Mouse (Mus musculus): Measurements from ENCODE around the gene Fbp2. TPM values are rescaled to one million over a fixed set of nuclear protein-coding genes. Genes with fewer than 3 reads are reported as not detected.
"Not testable (repeated sequence)": the region's sequence is repeated elsewhere in the genome, so short reads cannot be mapped to it uniquely, and the experiment has no call there.

Gene Fbp2
- polyA plus RNA-seq, 1 experiment from 2014 or later: 474 TPM

DNA sequence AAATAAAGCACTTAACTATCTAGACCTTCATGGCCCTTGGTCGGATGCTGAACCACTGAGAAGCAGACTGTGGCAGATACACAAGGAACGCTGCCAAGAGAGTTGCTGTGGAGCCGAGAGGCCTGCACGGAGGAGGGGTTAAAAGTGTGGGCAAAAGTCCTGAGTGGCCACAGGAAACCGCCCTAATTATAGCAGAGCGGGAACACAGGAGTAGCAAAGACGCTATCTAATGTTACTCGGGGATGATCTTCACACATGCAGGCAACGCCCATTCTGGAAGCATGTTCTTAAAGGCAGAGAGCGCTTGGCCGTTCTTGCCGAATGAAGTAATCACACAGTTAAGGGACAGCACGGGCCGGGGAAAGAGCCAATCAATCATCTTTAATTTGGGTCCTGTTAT is 1.4 kb downstream of the Fbp2 start:
- Histone ChIP-seq H3K27me3 (replicated peaks; ENCODE audit: control insufficient read depth, insufficient read depth, low read length) (no peaks in the 10 kb centered on the region), H3K9me3 (ENCODE audit: control insufficient read depth) (no peaks in the 10 kb centered on the region), H3K36me3 (ENCODE audit: control insufficient read depth, insufficient read depth) (peaks cover 20% of the 10 kb centered on the region; the same call in 1 of the 2 replicates), H3K9ac (ENCODE audit: low read depth, low read length) (no peak overlapping the region), H3K4me3 (ENCODE audit: low read depth, low read length) (peak overlapping the region; percentile 40), H3K27ac (ENCODE audit: low read depth, low read length) (peak overlapping the region; percentile 95), H3K4me2 (replicated peaks; ENCODE audit: low read depth) (peak overlapping the region; percentile 71), H3K4me1 (replicated peaks; ENCODE audit: control insufficient read depth, insufficient read depth, low read length) (no peaks in the 10 kb centered on the region)
- no peak for TF ChIP-seq CTCF (IDR thresholded peaks at IDR 0.05; ENCODE audit: low read depth)
- ATAC-seq: no peak; the same call in 1 of the 2 replicates
- WGBS: 37% methylated on average over 14 of the region's 14 CpGs

DNA sequence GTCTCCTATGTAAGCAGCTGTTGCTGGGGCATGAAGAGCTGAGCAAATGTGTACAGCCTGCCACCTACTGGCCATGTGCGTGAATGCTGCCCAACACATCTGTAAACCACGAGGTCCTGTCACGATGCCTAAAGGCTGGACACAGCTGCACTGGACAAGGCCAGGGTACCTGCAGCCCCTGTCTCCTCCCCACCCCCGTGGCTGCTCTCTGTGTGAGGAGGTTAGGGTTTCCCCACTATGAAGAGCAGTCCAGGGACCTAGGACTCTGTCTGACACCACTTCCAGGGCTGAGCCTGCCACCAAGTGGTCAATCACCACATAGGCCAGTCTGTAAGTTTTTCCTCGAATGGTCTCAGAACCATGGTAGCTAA is 1.9 kb downstream of the Fbp2 start:
- Histone ChIP-seq H3K4me2 (replicated peaks; ENCODE audit: low read depth) (peak overlapping the region; percentile 71), H3K27ac (ENCODE audit: low read depth, low read length) (0 out of 2 replicates have a peak overlapping the region, but pooled peaks have one; percentile 95), H3K27me3 (replicated peaks; ENCODE audit: control insufficient read depth, insufficient read depth, low read length) (no peaks in the 10 kb centered on the region), H3K9ac (ENCODE audit: low read depth, low read length) (no peak overlapping the region), H3K36me3 (ENCODE audit: control insufficient read depth, insufficient read depth) (peaks cover 24% of the 10 kb centered on the region; the same call in 1 of the 2 replicates), H3K4me3 (ENCODE audit: low read depth, low read length) (peak overlapping the region; percentile 40), H3K4me1 (replicated peaks; ENCODE audit: control insufficient read depth, insufficient read depth, low read length) (no peaks in the 10 kb centered on the region), H3K9me3 (ENCODE audit: control insufficient read depth) (no peaks in the 10 kb centered on the region)
- peak; percentile 43 for ATAC-seq
- TF ChIP-seq CTCF (IDR thresholded peaks at IDR 0.05; ENCODE audit: low read depth): peak; percentile 94
- 5% methylated on average over 5 of the region's 5 CpGs for WGBS

DNA sequence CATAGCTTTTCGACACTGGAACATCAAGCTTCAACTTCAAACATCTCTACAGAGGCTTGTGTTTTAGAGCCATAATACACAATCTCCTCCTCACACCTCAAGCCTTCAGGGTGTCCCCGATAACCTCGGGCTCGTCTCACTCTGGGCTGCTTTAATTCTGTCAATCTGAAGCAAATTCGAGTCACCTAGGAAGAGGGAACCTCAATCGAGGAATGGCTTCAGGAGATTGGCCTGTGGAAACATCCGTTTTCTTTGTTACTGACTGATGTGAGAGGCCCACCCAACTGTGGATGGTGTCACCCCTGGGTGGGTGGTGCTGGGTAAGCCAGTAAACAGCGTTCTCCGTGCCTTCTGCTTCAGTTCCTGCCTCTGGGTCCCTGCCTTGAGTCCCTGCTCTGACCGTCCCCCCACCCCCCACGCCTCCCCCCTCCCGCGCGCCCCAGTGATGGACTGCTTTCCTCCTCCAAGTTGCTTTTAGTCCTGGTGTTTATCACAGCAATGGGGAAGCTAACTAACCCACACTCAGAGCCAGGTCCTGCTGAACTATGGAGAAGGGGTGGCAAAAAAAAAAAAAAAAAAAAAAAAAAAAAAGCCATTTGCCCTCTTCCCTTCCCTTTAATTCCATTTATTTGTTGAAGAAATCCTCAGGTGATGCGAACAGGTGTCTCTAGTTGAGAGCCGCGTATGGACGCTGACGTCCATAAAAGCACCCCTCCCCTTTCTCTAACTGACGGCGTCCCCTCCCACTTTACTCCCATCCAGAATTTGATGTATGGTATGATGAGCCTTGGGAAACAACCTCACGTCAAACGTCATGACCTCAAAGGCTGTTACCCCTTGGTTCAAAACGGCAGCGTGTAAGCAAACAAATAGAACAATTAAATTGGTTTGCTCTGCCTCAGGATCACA is 2.6 kb downstream of the Fbp2 start:
- WGBS: 41% methylated on average over 25 of the region's 25 CpGs
- TF ChIP-seq CTCF (IDR thresholded peaks at IDR 0.05; ENCODE audit: low read depth): no peak
- Histone ChIP-seq H3K4me3 (ENCODE audit: low read depth, low read length) (peak overlapping the region; percentile 40), H3K9ac (ENCODE audit: low read depth, low read length) (no peak overlapping the region), H3K27me3 (replicated peaks; ENCODE audit: control insufficient read depth, insufficient read depth, low read length) (no peaks in the 10 kb centered on the region), H3K36me3 (ENCODE audit: control insufficient read depth, insufficient read depth) (peaks cover 25% of the 10 kb centered on the region; the same call in 1 of the 2 replicates), H3K27ac (ENCODE audit: low read depth, low read length) (no peak overlapping the region), H3K4me2 (replicated peaks; ENCODE audit: low read depth) (peak overlapping the region; percentile 71), H3K9me3 (ENCODE audit: control insufficient read depth) (no peaks in the 10 kb centered on the region), H3K4me1 (replicated peaks; ENCODE audit: control insufficient read depth, insufficient read depth, low read length) (no peaks in the 10 kb centered on the region)
- ATAC-seq: no peak

DNA sequence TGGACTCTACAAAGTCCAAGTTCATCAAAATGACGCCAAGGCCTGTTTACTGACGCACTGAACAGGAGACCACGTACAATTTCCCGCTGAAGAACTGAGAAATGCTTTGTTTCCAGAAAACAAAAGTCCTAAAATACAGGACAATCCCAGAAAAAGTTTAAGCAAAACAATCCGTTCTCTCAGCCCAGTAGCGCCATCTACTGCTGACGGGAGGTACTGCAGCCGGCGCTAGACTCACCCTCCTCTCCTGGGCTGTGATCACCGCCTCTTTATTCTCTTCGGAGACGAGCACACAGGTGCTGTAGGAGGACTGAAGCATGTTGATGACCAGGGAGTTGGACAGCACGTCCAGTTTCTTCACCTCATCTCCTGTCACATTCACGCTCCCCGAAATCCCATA is 3.6 kb downstream of the Fbp2 start:
- no peak for ATAC-seq
- 23% methylated on average over 15 of the region's 15 CpGs for WGBS

DNA sequence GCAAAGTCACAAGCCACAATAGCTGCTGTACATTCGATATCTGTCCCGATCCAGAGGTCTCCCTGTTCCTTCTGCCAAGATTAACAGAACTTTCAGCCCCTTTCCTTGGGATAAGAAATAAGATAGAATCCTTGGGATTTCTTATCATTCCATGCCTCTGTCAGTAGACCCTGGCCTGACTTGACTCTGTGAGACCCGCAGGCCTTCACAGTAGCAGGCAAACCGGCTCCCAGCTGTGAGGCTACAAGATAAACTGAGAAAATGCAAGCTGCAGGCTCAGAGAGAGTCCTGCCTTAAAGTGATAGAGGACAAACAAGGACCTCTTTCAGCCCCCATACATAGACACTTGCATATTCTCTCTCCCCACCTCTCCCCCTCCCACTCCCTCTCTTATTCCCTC is 24.9 kb downstream of the Fbp2 start:
- H3K27ac ChIP-seq (ENCODE audit: low read depth, low read length): no peak overlapping the region; the same call in 1 of the 2 replicates
- no peak overlapping the region for H3K4me3 ChIP-seq (ENCODE audit: low read depth, low read length)
- peaks cover 11% of the 10 kb centered on the region; the same call in 1 of the 2 replicates for H3K36me3 ChIP-seq (ENCODE audit: control insufficient read depth, insufficient read depth)
- 0 out of 2 replicates have a peak, but pooled peaks cover 4% of the 10 kb centered on the region for H3K4me1 ChIP-seq (replicated peaks; ENCODE audit: control insufficient read depth, insufficient read depth, low read length)
- H3K27me3 ChIP-seq (replicated peaks; ENCODE audit: control insufficient read depth, insufficient read depth, low read length): no peaks in the 10 kb centered on the region
- no peak overlapping the region for H3K9ac ChIP-seq (ENCODE audit: low read depth, low read length)
- WGBS: 44% methylated on average over 4 of the region's 4 CpGs
- ATAC-seq: no peak
- no peak for TF ChIP-seq CTCF (IDR thresholded peaks at IDR 0.05; ENCODE audit: low read depth)
- H3K9me3 ChIP-seq (ENCODE audit: control insufficient read depth): no peaks in the 10 kb centered on the region
- no peak overlapping the region for H3K4me2 ChIP-seq (replicated peaks; ENCODE audit: low read depth)

More for the DNA sequence above, 3.6 kb downstream of the Fbp2 start:
- no peak overlapping the region for H3K4me3 ChIP-seq (ENCODE audit: low read depth, low read length)
- peak overlapping the region; percentile 32; the same call in 1 of the 2 replicates for H3K4me2 ChIP-seq (replicated peaks; ENCODE audit: low read depth)
- H3K4me1 ChIP-seq (replicated peaks; ENCODE audit: control insufficient read depth, insufficient read depth, low read length): no peaks in the 10 kb centered on the region
- peaks cover 35% of the 10 kb centered on the region; the same call in 1 of the 2 replicates for H3K36me3 ChIP-seq (ENCODE audit: control insufficient read depth, insufficient read depth)
- no peaks in the 10 kb centered on the region for H3K27me3 ChIP-seq (replicated peaks; ENCODE audit: control insufficient read depth, insufficient read depth, low read length)
- H3K9ac ChIP-seq (ENCODE audit: low read depth, low read length): no peak overlapping the region
- no peaks in the 10 kb centered on the region for H3K9me3 ChIP-seq (ENCODE audit: control insufficient read depth)
- peak; percentile 93 for TF ChIP-seq CTCF (IDR thresholded peaks at IDR 0.05; ENCODE audit: low read depth)
- no peak overlapping the region for H3K27ac ChIP-seq (ENCODE audit: low read depth, low read length)

DNA sequence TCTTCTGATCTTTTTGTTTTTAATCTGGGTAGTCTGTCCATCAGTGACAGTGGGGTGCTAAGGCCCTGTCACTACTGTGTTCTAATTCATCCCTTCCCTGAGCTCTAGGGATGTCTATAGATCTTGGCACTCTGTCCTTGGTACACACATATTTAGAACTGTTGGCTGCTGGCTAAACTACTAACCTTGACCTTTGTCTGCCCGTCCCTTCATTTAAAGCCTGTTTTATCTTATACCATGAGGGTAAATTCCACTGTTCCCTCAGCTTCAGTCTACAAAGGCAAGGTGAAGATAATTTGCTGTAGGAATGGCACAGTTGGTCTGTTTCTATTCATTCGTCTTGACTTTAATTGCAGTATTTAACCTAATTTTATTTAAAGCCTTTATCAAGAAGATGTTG is 26.0 kb downstream of the Fbp2 start:
- no peak overlapping the region for H3K27ac ChIP-seq (ENCODE audit: low read depth, low read length)
- H3K4me1 ChIP-seq (replicated peaks; ENCODE audit: control insufficient read depth, insufficient read depth, low read length): 0 out of 2 replicates have a peak, but pooled peaks cover 4% of the 10 kb centered on the region
- ATAC-seq: peak; percentile 54
- no peaks in the 10 kb centered on the region for H3K9me3 ChIP-seq (ENCODE audit: control insufficient read depth)
- H3K4me3 ChIP-seq (ENCODE audit: low read depth, low read length): no peak overlapping the region
- peaks cover 8% of the 10 kb centered on the region; the same call in 1 of the 2 replicates for H3K36me3 ChIP-seq (ENCODE audit: control insufficient read depth, insufficient read depth)
- no peaks in the 10 kb centered on the region for H3K27me3 ChIP-seq (replicated peaks; ENCODE audit: control insufficient read depth, insufficient read depth, low read length)
- H3K4me2 ChIP-seq (replicated peaks; ENCODE audit: low read depth): no peak overlapping the region
- TF ChIP-seq CTCF (IDR thresholded peaks at IDR 0.05; ENCODE audit: low read depth): no peak
- 45% methylated on average over 2 of the region's 2 CpGs for WGBS
- H3K9ac ChIP-seq (ENCODE audit: low read depth, low read length): no peak overlapping the region

DNA sequence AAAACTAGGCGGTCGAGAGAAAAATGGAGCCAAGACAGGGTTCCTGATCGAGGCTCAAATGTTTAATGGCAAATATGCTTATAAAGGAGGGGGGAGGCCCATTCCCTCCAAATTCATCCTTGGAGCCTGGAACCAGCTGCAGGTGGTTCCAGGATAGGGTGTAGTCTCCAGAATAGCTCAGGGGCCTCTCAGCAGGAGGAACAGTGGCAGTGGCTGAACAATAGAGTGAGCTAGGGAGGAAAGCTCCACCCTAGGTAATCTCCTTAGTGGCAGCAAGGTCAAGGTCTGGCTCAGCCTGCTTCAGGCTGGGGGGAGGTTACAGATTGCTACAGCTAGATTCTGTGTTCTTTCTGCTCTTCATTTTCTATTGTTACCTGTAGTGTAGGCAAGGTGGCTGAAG is 42.5 kb downstream of the Fbp2 start:
- H3K4me1 ChIP-seq (replicated peaks; ENCODE audit: control insufficient read depth, insufficient read depth, low read length); H3K27ac ChIP-seq (ENCODE audit: low read depth, low read length); H3K9ac ChIP-seq (ENCODE audit: low read depth, low read length); H3K4me3 ChIP-seq (ENCODE audit: low read depth, low read length); H3K9me3 ChIP-seq (ENCODE audit: control insufficient read depth); H3K36me3 ChIP-seq (ENCODE audit: control insufficient read depth, insufficient read depth); ATAC-seq; H3K27me3 ChIP-seq (replicated peaks; ENCODE audit: control insufficient read depth, insufficient read depth, low read length); H3K4me2 ChIP-seq (replicated peaks; ENCODE audit: low read depth): not testable (repeated sequence)
- WGBS: 94% methylated on average over 3 of the region's 3 CpGs

Measured in intestine, postnatal 0 days (tissue).